Mouse (Mus musculus) ES-E14 (cell line): ENCODE results near the gene Efnb3. TPM values are rescaled to one million over a fixed set of nuclear protein-coding genes. Genes with fewer than 3 reads are reported as not detected.

ENCODE experiments used
- DNase-seq: peaks from one replicate; pipeline ENCODE4 v3.0.0-alpha.2; 2013; ENCODE audit warnings: low read depth, low spot score
- H3K27ac ChIP-seq: 2 replicates; pipeline ENCODE4 v1.5.1; 2012; ENCODE audit warnings: low read depth, mild to moderate bottlenecking, low read length, moderate library complexity, mixed read lengths; ENCODE audit not compliant: poor library complexity, insufficient read depth, severe bottlenecking
- H3K36me3 ChIP-seq: 2 replicates; pipeline ENCODE4 v1.6.1; 2012; ENCODE audit warnings: mild to moderate bottlenecking, low read length, moderate library complexity, mixed read lengths; ENCODE audit not compliant: control insufficient read depth, poor library complexity, insufficient read depth, severe bottlenecking
- H3K4me1 ChIP-seq, 2 experiments: fragments of 150-350 bp in 1 of 2; sonication (generic) in 1 of 2; 2 replicates each; pipeline ENCODE4 v1.6.1; 2012; ENCODE audit warnings: low read length in 2 of 2, mild to moderate bottlenecking in 1 of 2, mixed read lengths in 1 of 2; ENCODE audit not compliant: control insufficient read depth in 2 of 2, insufficient read depth in 2 of 2, poor library complexity in 1 of 2
- H3K4me3 ChIP-seq, 2 experiments: fragments of 150-350 bp in 1 of 2; sonication (generic) in 1 of 2; 2 replicates each; pipeline ENCODE4 v1.5.1; 2012; ENCODE audit warnings: low read length in 2 of 2, low read depth in 1 of 2, mild to moderate bottlenecking in 1 of 2, mixed read lengths in 1 of 2; ENCODE audit not compliant: insufficient read depth in 1 of 2, poor library complexity in 1 of 2, severe bottlenecking in 1 of 2
- H3K9ac ChIP-seq: 2 replicates; pipeline ENCODE4 v1.6.1; 2012; ENCODE audit warnings: low read depth, mild to moderate bottlenecking, low read length, mixed read lengths; ENCODE audit not compliant: poor library complexity, insufficient read depth, severe bottlenecking
- H3K9me3 ChIP-seq: fragments of 150-350 bp; sonication (generic); 2 replicates; pipeline ENCODE4 v1.6.1; 2012; ENCODE audit warnings: low read depth, mild to moderate bottlenecking, low read length; ENCODE audit not compliant: control insufficient read depth, insufficient read depth
- CHD2 ChIP-seq: IDR thresholded peaks from 2 replicates; pipeline ENCODE4 v1.6.1; 2014; ENCODE audit warnings: mild to moderate bottlenecking, low read depth, low read length, inconsistent platforms
- HCFC1 ChIP-seq: IDR thresholded peaks from 2 replicates; pipeline ENCODE4 v1.6.1; 2012; ENCODE audit warnings: low read length, inconsistent platforms, borderline replicate concordance; ENCODE audit not compliant: insufficient read depth
- MAFK ChIP-seq: IDR thresholded peaks from 2 replicates; pipeline ENCODE4 v1.6.1; 2014; ENCODE audit warnings: mild to moderate bottlenecking, low read depth, low read length, inconsistent platforms; ENCODE audit not compliant: insufficient read depth
- ZC3H11A ChIP-seq: IDR thresholded peaks from 2 replicates; pipeline ENCODE4 v1.6.1; 2012; ENCODE audit warnings: low read depth, mild to moderate bottlenecking, inconsistent platforms, low read length, borderline replicate concordance
- ZNF384 ChIP-seq: IDR thresholded peaks from 2 replicates; pipeline ENCODE4 v1.6.1; 2012; ENCODE audit warnings: low read depth, low read length, inconsistent platforms
- in situ Hi-C, 2 experiments: fragments of 600-800 bp; cut with MboI; formaldehyde crosslinking; loops; one replicate each; pipeline ENCODE4 v1.15.1; 2025; ENCODE audit warnings: low sequenced_read_pairs in 2 of 2, inconsistent platforms in 1 of 2; ENCODE audit not compliant: unreplicated experiment in 2 of 2
- total RNA-seq: library from RNA; depleted of rRNA; stranded (reverse); fragments of 300-350 nt; gene quantifications from 2 replicates; pipeline ENCODE4 v1.2.3, GENCODE M21; 2012

Gene Efnb3
- total RNA-seq, 1 experiment = 3.2 TPM

DNA sequence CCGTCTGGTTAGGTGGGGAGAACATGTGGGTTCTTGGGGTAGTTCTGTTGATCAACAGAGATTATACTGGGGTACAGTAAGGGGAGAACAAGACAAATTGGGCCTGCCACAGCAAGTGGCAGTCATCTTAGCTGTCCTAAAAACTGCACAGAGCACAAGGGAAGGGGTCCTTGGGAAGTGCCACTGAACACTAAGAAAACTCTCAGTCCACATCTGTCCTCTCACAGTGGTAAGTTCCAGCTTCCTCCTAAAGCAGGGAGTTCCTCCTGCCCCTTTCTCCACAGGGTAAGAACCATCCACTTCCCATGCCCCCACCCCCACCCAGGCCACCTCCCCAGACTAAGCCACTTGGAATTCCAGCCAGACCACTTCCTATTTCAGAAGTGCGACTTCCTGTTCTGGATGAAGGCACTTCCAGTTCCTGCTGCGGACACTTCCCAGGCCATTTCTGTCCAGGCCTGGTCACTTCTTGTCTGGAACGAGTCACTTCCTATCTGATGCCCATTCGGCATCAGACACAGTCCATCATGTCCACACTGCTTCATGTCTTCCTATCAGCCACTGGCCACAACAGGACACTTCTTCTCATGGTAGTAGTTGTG, 5.4 kb downstream of the Efnb3 start:
- DNase-seq = no peak
- H3K36me3 ChIP-seq = no peaks in the 10 kb centered on the region
- H3K27ac ChIP-seq = no peak overlapping the region

DNA sequence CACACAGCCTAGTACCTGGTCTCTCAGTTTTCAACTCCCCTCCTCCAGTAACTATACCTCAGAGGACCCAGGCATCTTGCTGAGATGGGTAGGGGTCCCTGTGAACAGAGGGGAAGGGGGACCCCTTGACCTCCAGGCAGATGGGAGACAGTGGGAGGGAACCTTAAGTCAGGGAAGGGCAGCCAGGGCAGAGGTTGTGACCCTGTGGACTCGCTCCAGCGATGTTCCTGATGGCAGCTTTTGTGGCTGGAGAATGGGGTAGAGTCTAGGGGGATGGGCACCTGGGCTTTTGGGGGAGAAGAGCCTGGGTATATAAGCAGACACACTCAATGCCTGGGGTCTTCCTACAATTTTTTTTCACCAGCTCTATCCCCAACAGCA, 6.7 kb downstream of the Efnb3 start:
- no peak for TF ChIP-seq HCFC1
- TF ChIP-seq MAFK = no peak
- TF ChIP-seq ZNF384 = no peak
- no peak for TF ChIP-seq CHD2
- no peak for TF ChIP-seq ZC3H11A
- no peaks in the 10 kb centered on the region for H3K9me3 ChIP-seq
- DNase-seq = no peak
- H3K36me3 ChIP-seq = no peaks in the 10 kb centered on the region
- peaks cover 7 to 39% of the 10 kb centered on the region in 2 experiments for H3K4me1 ChIP-seq
- in situ Hi-C loops = no loop called here
- no peak overlapping the region for H3K4me3 ChIP-seq
- no peak overlapping the region for H3K9ac ChIP-seq
- no peak overlapping the region for H3K27ac ChIP-seq

More for the DNA sequence above, 5.4 kb downstream of the Efnb3 start:
- in situ Hi-C loops = no loop called here
- Histone ChIP-seq H3K4me1 (peaks cover 7 to 38% of the 10 kb centered on the region in 2 experiments), H3K9me3 (no peaks in the 10 kb centered on the region), H3K9ac (no peak overlapping the region), H3K4me3 (no peak overlapping the region)
- TF ChIP-seq ZNF384 = no peak

DNA sequence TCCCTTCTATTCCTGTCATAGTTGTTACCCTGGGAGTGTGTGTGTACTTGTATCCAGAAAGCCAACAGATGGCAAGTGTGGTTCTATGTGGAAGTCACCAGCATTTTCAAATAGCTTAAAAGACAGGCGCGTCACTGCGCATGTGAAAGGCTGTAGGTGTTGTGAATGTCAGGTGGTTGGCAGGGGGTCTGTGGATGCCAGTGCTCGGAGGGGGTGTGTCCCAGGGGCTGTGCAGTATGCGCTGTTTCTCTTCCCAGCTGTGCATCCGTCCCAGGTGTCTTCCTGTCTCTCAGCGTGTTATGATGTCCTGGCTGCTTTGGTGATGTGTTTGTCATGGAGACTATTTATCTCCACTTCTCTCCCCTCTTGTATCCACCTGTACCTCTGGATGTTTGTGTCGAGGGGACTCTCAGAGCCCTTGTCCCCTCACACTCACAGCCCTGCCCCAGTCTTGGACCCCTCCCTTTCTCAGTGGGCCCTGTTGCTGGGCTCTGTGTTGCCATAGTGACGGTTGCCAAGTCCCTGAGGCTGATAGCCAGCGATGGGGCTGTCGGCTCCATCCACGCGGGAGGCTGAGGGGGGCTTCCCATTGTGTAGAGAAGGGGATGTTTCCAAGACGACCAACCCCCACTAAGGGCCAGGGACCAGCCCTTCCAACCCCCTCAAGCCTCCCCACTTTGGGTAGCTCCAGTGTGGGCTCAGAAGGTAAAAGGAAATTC, 7.2 kb downstream of the Efnb3 start:
- H3K9me3 ChIP-seq = no peaks in the 10 kb centered on the region
- no peak for DNase-seq
- H3K4me3 ChIP-seq = no peak overlapping the region
- in situ Hi-C loops = no loop called here
- H3K27ac ChIP-seq = no peak overlapping the region
- no peak overlapping the region for H3K9ac ChIP-seq
- no peak for TF ChIP-seq ZC3H11A
- no peak for TF ChIP-seq HCFC1
- no peak for TF ChIP-seq ZNF384
- no peak for TF ChIP-seq MAFK
- no peak for TF ChIP-seq CHD2
- peaks cover 7 to 44% of the 10 kb centered on the region in 2 experiments for H3K4me1 ChIP-seq
- no peaks in the 10 kb centered on the region for H3K36me3 ChIP-seq

DNA sequence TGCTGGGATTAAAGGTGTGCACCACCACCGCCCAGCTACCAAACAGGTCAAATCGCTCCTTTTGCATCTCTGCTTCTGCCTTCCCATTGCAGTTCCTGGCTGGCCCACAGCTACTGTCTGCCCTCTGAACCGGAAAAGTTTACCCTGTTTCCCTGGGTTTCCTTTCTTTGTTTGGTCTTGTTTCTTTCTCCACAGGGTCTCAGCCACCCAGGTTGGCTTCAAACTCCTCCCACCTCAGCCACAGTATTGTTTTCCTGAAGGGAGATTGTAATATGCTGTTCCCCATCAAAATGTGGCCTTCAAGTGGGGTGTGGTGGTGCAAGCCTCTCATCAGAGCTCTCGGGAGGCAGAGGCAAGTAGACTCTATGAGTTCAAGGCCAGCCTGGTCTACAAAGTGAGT, 8.7 kb downstream of the Efnb3 start:
- Histone ChIP-seq H3K9me3 (no peaks in the 10 kb centered on the region), H3K4me1 (peaks cover 9 to 44% of the 10 kb centered on the region in 2 experiments), H3K36me3 (no peaks in the 10 kb centered on the region), H3K4me3 (no peak overlapping the region), H3K27ac (no peak overlapping the region), H3K9ac (no peak overlapping the region)
- in situ Hi-C loops = no loop called here
- DNase-seq = no peak
- TF ChIP-seq MAFK = no peak
- TF ChIP-seq CHD2 = no peak
- TF ChIP-seq ZC3H11A = no peak
- no peak for TF ChIP-seq HCFC1
- TF ChIP-seq ZNF384 = no peak

DNA sequence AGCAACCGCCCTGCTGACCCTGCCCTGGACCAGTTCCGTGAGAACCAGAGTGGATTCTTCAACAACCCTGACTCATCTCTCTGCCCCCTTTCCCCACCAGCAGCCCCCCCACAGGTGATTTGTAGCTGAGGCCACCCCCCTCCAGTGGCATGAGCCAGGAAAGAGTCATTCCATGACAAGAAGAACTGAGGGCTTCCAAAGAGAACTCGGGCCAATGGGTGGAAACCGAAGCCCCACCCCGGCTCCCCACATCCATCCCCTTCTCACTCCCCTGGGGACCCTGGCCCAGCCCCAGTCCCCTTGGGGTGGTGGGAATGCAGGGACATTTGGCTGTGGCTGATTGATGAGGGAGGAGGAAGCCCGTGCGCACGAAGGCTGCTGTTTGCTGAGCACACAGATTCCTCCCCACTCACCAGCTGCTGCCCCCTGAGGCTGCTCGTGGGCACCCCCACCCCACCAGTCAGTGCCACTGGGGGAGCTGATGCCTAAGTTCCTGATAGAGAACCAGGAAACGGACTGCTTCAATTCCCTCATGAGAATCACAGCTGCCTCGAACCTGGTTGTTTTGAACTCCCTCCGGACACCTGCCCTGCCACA, 10.8 kb downstream of the Efnb3 start, which contains the start of gene Dnah2:
Gene Dnah2, minus strand, starts transcription at position 51 of the 597 bp plus-strand sequence.
- H3K36me3 ChIP-seq = no peaks in the 10 kb centered on the region
- no peak for TF ChIP-seq MAFK
- TF ChIP-seq HCFC1 = no peak
- TF ChIP-seq ZC3H11A = no peak
- TF ChIP-seq ZNF384 = no peak
- no peak for TF ChIP-seq CHD2
- no peak within 1 kb of the TSS for H3K27ac ChIP-seq
- no peak within 1 kb of the TSS for H3K4me3 ChIP-seq
- DNase-seq = no peak
- in situ Hi-C loops = no loop called here
- H3K9ac ChIP-seq = no peak within 1 kb of the TSS
- H3K9me3 ChIP-seq = no peaks in the 10 kb centered on the region
- peaks cover 9 to 45% of the 10 kb centered on the region in 2 experiments for H3K4me1 ChIP-seq
